Mouse (Mus musculus) thymus, postnatal 36 days (tissue): ENCODE measurements around the gene Cyren.

Source experiments
- DNase-seq, 2 experiments: peaks; one replicate each; pipeline ENCODE4 v3.0.0; 2022; ENCODE audit warnings: mixed read lengths in 2 of 2

Gene Cyren

DNA sequence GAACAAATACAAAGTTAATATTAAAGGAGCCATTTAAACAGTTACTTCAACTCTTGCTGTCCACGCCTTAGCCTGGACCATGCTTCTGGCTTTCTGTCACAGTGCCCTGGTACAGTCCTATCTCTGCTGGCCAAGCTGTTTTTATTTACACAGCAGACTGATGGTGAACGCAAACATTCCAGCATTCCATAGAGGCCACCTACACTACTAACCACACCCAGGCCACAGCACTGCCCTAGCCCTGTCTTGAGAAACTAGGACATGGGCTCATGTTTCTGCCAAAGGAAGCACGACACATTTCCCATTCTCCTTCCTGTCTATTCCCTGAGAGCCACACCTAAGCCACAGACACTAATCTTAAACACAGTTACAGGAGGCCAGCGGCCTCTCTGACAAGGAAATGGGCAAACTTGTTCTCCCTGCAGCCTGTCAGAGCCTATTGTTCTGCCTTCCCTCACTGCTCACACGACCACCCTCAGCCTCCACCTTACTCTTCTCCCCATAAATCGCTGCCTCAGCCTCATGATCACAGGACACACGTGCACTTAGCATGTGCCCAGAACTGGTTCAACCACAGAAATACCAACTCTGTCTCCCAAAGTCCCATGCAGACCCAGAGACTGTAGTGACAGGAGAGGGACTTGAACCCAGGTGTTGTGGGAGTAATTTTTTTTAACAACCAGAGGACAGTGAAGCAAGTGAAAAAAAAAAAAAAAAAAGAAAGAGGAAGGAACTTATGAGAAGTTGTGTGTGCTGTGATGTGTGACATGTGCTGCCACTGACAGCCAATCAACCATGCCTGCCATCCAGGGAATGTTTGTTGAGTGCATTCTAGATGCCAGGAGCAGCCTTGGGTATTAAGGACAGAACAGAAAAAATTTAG is 11.9 kb downstream of the Cyren start:
- no peak for DNase-seq

DNA sequence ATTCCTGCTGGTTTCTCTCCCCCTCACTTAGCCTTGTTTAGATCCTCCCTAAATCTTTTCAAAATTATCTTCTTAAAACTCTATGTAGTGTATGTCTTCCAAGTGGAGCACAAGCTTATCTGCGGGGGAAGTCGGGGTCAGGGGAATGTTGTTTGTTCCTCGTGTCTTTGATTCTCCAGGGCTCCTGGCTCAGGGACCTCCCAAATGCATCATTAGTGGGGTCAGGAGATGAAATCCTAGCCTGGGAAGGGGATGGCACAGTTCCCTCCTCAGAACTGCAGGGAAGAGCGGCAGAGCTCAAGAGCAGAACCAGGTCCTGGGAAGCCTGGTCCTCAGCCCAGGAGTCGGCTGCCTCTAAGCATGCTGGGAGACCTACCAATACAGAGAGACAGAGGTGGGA is 12.6 kb downstream of the Cyren start:
- no peak for DNase-seq

DNA sequence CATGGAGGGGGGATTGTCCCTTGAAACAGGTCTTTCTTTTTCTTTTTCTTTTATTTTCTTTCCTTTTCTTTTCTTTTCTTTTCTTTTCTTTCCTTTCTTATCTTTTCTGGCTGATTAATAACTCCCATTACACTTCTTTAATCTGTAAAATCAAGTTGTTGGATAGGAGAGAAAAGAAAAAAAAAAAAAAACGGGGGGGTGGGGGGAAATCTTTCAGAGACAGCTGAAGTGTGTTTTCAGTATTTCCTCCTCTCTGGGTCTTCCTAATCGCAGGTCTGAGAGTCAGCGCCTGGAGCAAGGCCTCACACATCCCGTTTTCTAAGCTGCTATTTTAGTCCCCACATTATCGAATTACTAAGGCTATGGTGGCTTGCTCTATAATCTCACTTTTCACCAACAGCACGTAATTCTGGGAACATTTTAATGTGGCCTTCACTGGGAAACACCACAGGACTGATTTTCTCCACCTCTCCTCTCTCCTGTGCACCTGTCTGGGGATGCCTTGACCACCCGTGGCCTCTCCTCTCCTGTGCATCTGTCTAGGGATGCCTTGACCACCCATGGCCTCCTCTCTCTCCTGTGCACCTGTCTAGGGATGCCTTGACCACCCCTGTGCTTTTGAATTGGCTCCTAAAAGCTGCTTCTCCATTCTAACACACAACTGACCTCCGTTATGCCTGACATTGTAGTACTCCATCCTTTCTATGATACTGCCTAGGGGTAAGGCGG is 13.9 kb downstream of the Cyren start:
- DNase-seq: no peak

DNA sequence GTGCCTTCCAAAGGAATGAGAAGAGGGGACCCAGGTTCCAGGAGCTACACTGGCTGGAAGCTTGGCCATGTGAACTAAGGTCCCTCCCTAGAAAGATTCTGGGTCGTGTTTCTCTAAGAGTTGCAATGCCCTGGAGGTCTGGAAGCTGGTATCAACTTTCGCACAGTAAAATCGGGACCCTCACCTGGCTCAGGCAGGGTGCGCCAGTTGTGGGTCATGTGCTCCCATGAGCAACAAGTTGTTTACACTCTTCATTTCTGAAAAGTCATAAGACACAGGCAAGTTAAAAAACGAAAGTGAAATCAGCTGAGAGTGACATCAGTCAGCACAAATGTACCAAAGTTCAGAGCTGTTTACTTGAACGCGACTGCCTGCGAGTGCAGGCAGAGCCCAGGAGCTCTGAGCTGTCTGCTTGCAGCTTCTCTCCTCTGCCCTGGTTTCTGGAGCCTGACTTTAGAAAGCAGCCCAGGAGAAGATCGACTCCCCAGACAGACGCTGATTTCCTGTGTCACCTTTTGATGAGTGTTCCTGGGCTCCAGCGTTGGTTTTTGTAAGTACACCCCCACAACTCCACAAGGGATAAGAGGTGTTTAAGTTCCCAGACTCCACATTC is 15.0 kb downstream of the Cyren start, which contains the start of gene Tmem140:
Gene Tmem140, plus strand, starts transcription at position 356 of the 613 bp plus-strand sequence.
- peak; percentile 60 to 70 for DNase-seq

DNA sequence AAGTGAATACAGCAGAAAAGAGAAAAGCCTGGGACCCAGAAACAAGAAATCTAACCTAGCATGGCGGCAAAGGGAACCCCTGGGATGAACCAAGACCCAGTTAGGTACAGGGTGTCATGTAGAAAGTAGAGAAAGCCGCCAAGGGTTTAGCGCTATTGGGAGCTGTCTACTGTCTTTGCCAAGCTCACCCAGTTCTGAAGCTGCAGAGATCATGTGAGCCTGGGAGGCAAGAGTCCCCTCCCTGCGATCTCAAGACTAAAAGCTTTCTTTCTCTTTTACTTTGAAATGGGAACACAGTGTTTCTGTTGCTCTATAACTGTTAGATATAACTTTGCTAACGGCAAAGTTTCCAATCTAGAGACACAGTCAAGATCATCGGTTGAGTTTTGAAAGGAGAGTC is 15.5 kb downstream of the Cyren start:
- DNase-seq: peak; percentile 43 to 58

DNA sequence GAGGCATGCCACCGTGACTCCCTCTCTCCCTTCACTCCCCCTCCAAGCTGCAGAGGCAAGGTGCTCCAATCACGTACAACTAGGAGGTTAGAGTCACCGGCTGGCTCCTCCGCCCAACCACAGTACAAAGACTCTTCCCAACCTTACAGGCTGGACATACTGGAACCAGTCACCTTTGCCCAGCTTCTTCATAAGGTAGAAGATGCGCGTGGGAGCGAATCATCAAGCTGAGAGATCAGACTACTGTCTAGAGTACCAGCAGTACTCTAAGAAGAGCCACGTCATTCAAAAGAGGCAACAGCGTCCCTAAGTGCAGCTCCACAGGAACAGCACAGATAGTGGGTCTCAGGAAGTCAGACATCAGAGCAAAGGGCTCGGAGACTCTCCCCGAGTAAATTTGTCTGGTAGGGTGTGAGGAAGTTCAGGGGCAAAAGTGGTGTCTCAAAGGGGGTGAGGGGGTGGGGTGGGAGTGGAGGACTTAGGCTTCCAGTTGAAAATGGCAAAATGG is 16.3 kb downstream of the Cyren start:
- DNase-seq: peak in 1 of 2 experiments; percentile 32

DNA sequence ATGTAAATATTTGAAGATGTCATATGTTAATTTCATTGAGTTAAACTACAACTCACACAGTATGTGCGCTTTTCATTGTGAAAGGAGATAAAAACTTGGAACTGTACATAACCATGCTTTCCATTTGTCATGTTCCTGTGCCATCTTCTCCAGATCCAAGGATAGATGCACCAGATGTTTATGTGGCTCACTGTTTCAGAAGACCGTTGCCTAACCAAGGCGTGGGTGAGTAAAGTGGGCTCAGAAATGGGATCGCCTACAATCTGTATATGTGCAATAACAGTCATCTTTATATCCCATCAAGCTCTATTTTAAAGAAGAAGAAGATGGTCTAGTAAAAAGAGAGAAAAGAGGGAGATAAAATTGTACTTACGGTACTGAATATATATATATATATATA is 45.5 kb downstream of the Cyren start:
- DNase-seq: no peak

DNA sequence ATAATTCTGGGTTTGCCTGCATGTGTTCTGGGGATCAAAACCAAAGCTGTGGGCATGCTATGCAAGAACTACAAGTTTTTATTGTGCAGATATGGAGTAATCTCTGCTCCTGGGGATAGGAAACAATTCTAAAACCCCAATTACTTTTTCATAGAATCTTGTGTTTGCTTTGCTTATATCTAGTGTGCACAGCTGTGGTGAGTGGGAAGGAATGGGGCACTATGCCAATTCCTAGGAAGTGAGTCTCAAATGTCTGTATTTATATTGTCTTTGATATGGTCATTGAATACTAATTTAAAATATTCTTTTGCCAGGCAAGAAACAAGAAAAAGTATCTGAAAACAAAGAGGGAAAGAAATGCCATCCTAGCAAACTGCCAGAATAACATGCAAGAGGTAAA is 53.5 kb downstream of the Cyren start:
- DNase-seq: no peak
